Mouse (Mus musculus): ENCODE measurements around the gene Hagh.

DNA sequence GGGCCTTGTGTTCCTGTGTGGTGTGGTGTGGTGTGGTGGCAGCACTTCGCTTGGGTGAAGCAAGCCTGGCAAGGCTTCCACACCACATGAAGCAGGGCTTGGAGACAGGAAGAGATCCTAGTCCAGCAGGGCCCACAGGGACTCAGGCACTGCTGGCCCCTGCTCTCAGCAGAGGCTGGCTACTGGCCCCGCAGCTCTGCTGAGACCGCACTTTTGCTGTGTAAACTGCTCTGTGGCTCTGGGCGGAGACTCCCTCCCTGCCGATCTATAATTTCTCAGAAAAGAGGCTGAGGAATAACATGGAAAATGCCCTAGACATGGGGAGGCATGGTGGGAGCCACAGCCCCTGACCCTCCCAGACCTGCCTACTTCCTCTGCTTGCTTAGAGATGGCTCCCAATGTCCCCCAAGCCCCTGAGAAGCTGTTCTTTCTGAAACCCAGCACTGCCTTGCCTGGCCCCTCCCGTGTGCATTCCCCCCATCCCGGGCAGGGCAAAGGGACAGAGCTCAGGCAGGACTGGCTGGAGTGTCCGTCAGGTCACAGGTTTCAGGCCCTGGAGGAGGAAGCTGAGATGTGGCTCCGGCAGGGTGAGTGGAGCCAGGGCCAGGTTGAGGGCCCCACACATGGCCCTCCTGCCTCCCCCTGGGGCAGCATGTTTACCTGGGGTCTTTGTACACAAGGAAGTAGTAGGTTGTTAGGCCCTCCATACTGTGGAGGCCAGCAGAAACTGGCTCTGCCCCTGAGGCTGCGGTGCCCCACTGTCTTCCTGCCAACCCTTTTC is 37.6 kb downstream of the Hagh start:
- TF ChIP-seq CTCF (IDR thresholded peaks at IDR 0.05; ENCODE audit: insufficient read depth, low read depth, low read length) (no peak), POLR2A (IDR thresholded peaks at IDR 0.05; ENCODE audit: insufficient read depth, low read depth, low read length) (no peak)
